Mouse (Mus musculus) liver, embryonic 16.5 days (tissue): ENCODE measurements around the gene Slc35g3. TPM values are rescaled to one million over a fixed set of nuclear protein-coding genes. Genes with fewer than 3 reads are reported as not detected.

Experiments
- ATAC-seq: fragments of 200-750 bp; cut with Nextera tagmentation; 2 replicates; pipeline ENCODE4 v1.8.0; 2017; ENCODE audit warnings: low read depth, mild to moderate bottlenecking, moderate number of reproducible peaks, moderate library complexity
- H3K27ac ChIP-seq: fragments of 300-500 bp; sonication (generic); 2 replicates; pipeline ENCODE4 v1.5.1; 2014; ENCODE audit warnings: mild to moderate bottlenecking, low read length
- H3K27me3 ChIP-seq: fragments of 300-500 bp; sonication (generic); 2 replicates; pipeline ENCODE4 v1.6.1; 2014; ENCODE audit warnings: low read depth, low read length, mixed read lengths; ENCODE audit not compliant: control insufficient read depth, insufficient read depth
- H3K36me3 ChIP-seq: fragments of 300-500 bp; sonication (generic); 2 replicates; pipeline ENCODE4 v1.6.1; 2014; ENCODE audit warnings: mild to moderate bottlenecking; ENCODE audit not compliant: control insufficient read depth, insufficient read depth
- H3K4me1 ChIP-seq: fragments of 300-500 bp; sonication (generic); 2 replicates; pipeline ENCODE4 v1.6.1; 2014; ENCODE audit warnings: low read depth, low read length, mixed read lengths; ENCODE audit not compliant: control insufficient read depth
- H3K4me2 ChIP-seq: fragments of 300-500 bp; sonication (generic); 2 replicates; pipeline ENCODE4 v1.6.1; 2014; ENCODE audit warnings: low read depth, low read length, mixed read lengths
- H3K4me3 ChIP-seq: fragments of 300-500 bp; sonication (generic); 2 replicates; pipeline ENCODE4 v1.5.1; 2014; ENCODE audit warnings: low read depth, mild to moderate bottlenecking, low read length
- H3K9ac ChIP-seq: fragments of 300-500 bp; sonication (generic); 2 replicates; pipeline ENCODE4 v1.6.1; 2014; ENCODE audit warnings: low read depth, low read length
- H3K9me3 ChIP-seq: fragments of 300-500 bp; sonication (generic); replicated peaks from 2 replicates; pipeline ENCODE4 v1.6.1; 2016; ENCODE audit warnings: low read length; ENCODE audit not compliant: control insufficient read depth
- WGBS: fragments of 180-500 bp; shearing (Covaris S2); extraction: QIAGEN DNeasy Blood & Tissue Kit; methylation state at CpG from one replicate; pipeline ENCODE4 v1.1.7; 2014; ENCODE audit not compliant: insufficient replicate concordance; 5-methylcytosine and 5-hydroxymethylcytosine counted together
- polyA plus RNA-seq: library from polyadenylated mRNA; unstranded; fragments of >200 nt; fragmentation: Nextera tagmentation; extraction: Ambion mirVana; gene quantifications from 2 replicates; pipeline ENCODE4 v1.2.1, GENCODE M21; 2015

Slc35g3 gene
- 0.07 TPM in 1 of 2 replicates, not detected in the other for polyA plus RNA-seq

DNA sequence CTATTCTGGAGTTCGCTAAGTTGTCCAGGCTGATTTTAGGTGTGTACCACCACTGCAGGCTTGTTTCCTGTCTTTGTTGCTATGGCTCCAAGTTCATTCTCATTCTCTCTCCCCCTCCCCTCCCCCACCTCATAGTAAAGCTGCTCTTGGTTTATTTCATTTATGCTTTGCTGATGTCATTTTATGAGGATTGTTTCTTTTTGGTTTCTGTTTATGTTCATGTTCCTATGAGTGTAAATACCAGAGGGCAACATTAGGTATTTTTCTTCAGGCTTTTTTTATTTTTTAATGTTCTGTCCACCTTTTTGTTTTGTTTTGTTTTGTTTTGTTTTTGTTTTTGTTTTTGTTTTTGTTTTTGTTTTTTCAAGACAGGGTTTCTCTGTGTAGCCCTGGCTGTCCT, at the start of gene Slc35g3:
TSS of gene Slc35g3 (minus strand) at position 101 of the 400 bp plus-strand sequence.
- 75% methylated on average over 1 of the region's 1 CpGs for WGBS
- ATAC-seq: no peak

GRCm38 (mm10) chr11:69810280-69810679, 48.5 kb upstream of the Slc35g3 start:
- no peaks in the 10 kb centered on the region; the same call in 1 of the 2 replicates for H3K4me1 ChIP-seq
- peaks cover 15% of the 10 kb centered on the region for H3K27me3 ChIP-seq
- H3K9ac ChIP-seq: no peak overlapping the region
- no peak overlapping the region for H3K4me3 ChIP-seq
- no peak overlapping the region for H3K27ac ChIP-seq
- ATAC-seq: no peak
- no peaks in the 10 kb centered on the region for H3K36me3 ChIP-seq
- H3K9me3 ChIP-seq: no peaks in the 10 kb centered on the region
- no peak overlapping the region for H3K4me2 ChIP-seq

More for the DNA sequence above, at the start of gene Slc35g3:
- H3K4me2 ChIP-seq: no peak within 1 kb of the TSS
- peaks cover 31% of the 10 kb centered on the region for H3K4me1 ChIP-seq
- no peak within 1 kb of the TSS for H3K9ac ChIP-seq
- H3K27me3 ChIP-seq: 0 out of 2 replicates have a peak, but pooled peaks cover 4% of the 10 kb centered on the region
- H3K4me3 ChIP-seq: no peak within 1 kb of the TSS
- no peak within 1 kb of the TSS for H3K27ac ChIP-seq
- H3K36me3 ChIP-seq: no peaks in the 10 kb centered on the region
- H3K9me3 ChIP-seq: no peaks in the 10 kb centered on the region

DNA sequence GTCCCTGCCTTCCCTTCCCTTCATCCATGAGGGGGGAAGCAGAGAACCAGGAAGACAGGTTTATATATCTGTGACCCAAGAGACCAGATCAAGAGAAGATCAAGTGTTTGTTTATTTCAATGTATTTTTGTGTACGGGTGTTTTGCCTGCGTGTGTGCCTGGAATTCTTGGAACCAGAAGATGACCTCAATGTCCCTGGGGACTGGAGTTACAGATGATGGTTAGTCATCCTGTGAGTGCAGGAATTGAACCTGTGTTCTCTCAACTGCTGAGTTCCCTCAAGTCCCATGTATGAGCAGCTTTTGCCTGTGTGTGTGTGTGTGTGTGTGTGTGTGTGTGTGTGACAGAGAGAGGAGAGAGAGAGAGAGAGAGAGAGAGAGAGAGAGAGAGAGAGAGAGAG, 45.9 kb upstream of the Slc35g3 start:
- WGBS: 73% methylated on average over 2 of the region's 2 CpGs
- peaks cover 41% of the 10 kb centered on the region for H3K27me3 ChIP-seq
- peaks cover 24% of the 10 kb centered on the region for H3K4me1 ChIP-seq
- no peaks in the 10 kb centered on the region for H3K9me3 ChIP-seq
- H3K4me3 ChIP-seq: no peak overlapping the region
- H3K27ac ChIP-seq: no peak overlapping the region
- no peak overlapping the region for H3K4me2 ChIP-seq
- no peak for ATAC-seq
- no peak overlapping the region for H3K9ac ChIP-seq
- no peaks in the 10 kb centered on the region for H3K36me3 ChIP-seq

GRCm38 (mm10) chr11:69806378-69806777, 44.6 kb upstream of the Slc35g3 start:
- H3K27ac ChIP-seq: no peak overlapping the region
- H3K9ac ChIP-seq: no peak overlapping the region
- H3K4me2 ChIP-seq: no peak overlapping the region
- ATAC-seq: no peak
- H3K36me3 ChIP-seq: no peaks in the 10 kb centered on the region
- no peak overlapping the region for H3K4me3 ChIP-seq
- H3K27me3 ChIP-seq: peaks cover 54% of the 10 kb centered on the region
- H3K9me3 ChIP-seq: no peaks in the 10 kb centered on the region
- 67% methylated on average over 4 of the region's 4 CpGs for WGBS
- H3K4me1 ChIP-seq: peaks cover 29% of the 10 kb centered on the region

- H3K9ac ChIP-seq: no peak within 1 kb of the TSS
- peaks cover 65% of the 10 kb centered on the region for H3K27me3 ChIP-seq
- H3K4me1 ChIP-seq: peaks cover 37% of the 10 kb centered on the region
- WGBS: 22% methylated on average over 29 of the region's 29 CpGs
- H3K4me2 ChIP-seq: peak within 1 kb of the TSS; percentile 78; the same call in 1 of the 2 replicates
- no peaks in the 10 kb centered on the region for H3K9me3 ChIP-seq
- no peak within 1 kb of the TSS for H3K27ac ChIP-seq
- H3K36me3 ChIP-seq: no peaks in the 10 kb centered on the region
- no peak for ATAC-seq
- peak within 1 kb of the TSS; percentile 11; the same call in 1 of the 2 replicates for H3K4me3 ChIP-seq
These were observed 43.5 kb upstream of the Slc35g3 start, which contains the start of gene Tmem102 for GRCm38 (mm10) chr11:69804972-69805909. Tmem102 (minus strand) TSS chr11:69805624.

- H3K9ac ChIP-seq: no peak overlapping the region
- no peaks in the 10 kb centered on the region for H3K36me3 ChIP-seq
- no peak overlapping the region for H3K4me3 ChIP-seq
- no peak overlapping the region for H3K27ac ChIP-seq
- peaks cover 71% of the 10 kb centered on the region for H3K27me3 ChIP-seq
- ATAC-seq: no peak
- 23% methylated on average over 12 of the region's 12 CpGs for WGBS
- no peaks in the 10 kb centered on the region for H3K9me3 ChIP-seq
- H3K4me2 ChIP-seq: peak overlapping the region; percentile 78; the same call in 1 of the 2 replicates
- peaks cover 37% of the 10 kb centered on the region for H3K4me1 ChIP-seq
These were observed 42.8 kb upstream of the Slc35g3 start for GRCm38 (mm10) chr11:69804652-69804940.

GRCm38 (mm10) chr11:69803786-69804651, 42.3 kb upstream of the Slc35g3 start:
- Histone ChIP-seq H3K27ac (peak overlapping the region; percentile 29; the same call in 1 of the 2 replicates), H3K9me3 (no peaks in the 10 kb centered on the region), H3K27me3 (peaks cover 77% of the 10 kb centered on the region), H3K36me3 (no peaks in the 10 kb centered on the region), H3K4me1 (peaks cover 37% of the 10 kb centered on the region), H3K9ac (peak overlapping the region; percentile 41), H3K4me2 (peak overlapping the region; percentile 78), H3K4me3 (peak overlapping the region; percentile 57)
- WGBS: 3% methylated on average over 60 of the region's 60 CpGs
- ATAC-seq: peak; percentile 72

- Histone ChIP-seq H3K4me3 (peak overlapping the region; percentile 57), H3K9ac (peak overlapping the region; percentile 41), H3K9me3 (no peaks in the 10 kb centered on the region), H3K27me3 (peaks cover 83% of the 10 kb centered on the region), H3K4me2 (peak overlapping the region; percentile 78), H3K27ac (peak overlapping the region; percentile 29; the same call in 1 of the 2 replicates), H3K4me1 (peaks cover 37% of the 10 kb centered on the region), H3K36me3 (no peaks in the 10 kb centered on the region)
- 2% methylated on average over 12 of the region's 12 CpGs for WGBS
- ATAC-seq: peak; percentile 34
These were observed 41.6 kb upstream of the Slc35g3 start for GRCm38 (mm10) chr11:69803328-69803727.
